Mouse (Mus musculus): Measurements from ENCODE around the gene Thada.

Gene Thada

GRCm38 (mm10) chr17:84149566-84149965 is 316.4 kb downstream of the Thada start:
- in situ Hi-C loops (cut with MboI, MseI): no loop called here

DNA sequence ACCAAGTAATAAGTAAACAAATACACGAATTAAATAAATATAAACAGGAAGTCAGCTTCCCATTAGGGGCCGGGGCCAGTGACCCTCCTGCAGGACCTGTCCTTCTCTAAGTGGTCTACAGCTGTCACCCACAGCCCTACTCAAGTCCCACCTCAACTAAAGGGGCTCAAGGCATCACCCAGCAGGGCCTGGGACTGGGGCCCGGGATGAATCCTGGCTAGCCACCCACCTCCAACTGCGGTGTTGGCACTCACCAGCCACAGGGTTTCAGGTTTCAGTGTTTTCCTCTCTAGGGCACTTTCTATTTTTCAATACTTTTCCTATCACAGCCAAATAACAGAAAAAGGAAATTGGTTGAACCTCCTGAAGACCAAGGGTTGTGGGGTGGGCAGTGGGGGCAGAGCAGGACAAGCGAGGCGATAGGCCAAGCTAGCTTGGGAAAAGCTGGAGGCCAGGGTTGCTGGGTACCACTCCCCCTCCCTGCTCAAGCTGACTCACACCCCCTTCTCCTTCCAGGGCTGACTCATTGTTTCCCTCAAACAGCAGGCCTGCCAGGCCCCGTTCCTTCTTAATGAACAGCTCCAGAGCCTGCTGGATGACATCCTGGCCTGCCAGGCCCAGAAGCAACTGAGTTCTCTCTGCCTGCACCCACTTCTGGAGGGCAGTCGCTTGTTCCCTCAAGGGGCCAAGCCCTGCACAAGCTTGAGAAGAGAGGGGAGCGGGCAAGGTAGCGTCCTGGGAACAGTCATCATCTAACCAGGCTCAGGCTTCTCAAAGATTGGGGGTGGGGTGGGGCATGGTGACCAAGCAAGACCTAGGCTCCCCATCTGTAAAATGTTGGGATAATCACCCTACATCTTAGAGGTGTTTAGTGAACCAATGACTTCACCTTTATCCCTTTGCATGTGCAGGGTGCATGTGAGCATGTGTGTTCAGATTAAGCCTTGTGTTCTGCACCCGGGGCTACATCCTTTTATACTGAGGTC is 317.2 kb downstream of the Thada start:
- in situ Hi-C loops (cut with MboI, MseI): no loop called here

GRCm38 (mm10) chr17:84147183-84148108 is 318.6 kb downstream of the Thada start:
- in situ Hi-C loops (cut with MboI, MseI): no loop called here

- in situ Hi-C loops (cut with MboI, MseI): no loop called here
Measured at GRCm38 (mm10) chr17:84146458-84147182, 319.4 kb downstream of the Thada start.

- in situ Hi-C loops (cut with MboI, MseI): no loop called here
Measured at GRCm38 (mm10) chr17:84145826-84146287, 320.1 kb downstream of the Thada start.

DNA sequence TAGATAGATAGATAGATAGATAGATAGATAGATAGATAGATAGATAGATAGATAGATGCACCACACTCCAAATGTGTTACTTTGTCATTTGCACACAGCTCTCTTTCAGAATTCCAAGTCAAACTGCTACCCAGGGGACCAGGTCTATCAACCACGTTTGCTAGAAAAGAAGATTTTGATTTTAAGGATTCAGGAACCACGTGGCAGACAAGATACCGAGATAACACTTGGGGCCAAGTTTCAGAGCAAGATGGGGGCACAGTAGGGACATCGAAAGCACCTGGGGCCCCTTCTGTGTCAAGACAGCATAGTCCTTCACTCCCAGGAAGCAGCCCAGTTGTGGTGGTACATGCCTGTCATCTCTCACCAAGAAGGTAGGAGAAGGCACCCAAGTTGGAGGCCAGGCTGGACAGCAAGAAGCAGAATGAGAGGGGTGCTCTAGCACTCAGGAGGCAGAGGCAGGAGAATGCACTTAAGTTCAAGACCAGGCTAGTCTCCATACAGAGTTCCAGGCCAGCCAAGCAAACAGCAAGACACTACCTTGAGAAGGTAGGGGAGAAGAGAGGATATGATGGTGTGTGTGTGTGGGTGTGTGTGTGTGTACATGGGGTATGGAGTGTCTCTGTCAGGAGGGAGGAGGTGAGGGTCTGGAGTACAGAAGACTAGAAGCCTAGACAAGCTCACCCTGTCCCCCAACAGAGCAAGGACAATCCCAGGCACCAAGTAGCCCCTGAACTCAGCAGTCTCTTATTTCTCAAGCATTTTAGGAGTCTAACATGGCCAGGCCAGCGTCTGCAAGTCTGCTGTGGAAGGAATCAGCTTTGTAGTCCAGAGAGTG is 321.0 kb downstream of the Thada start:
- in situ Hi-C loops (cut with MboI, MseI): no loop called here

DNA sequence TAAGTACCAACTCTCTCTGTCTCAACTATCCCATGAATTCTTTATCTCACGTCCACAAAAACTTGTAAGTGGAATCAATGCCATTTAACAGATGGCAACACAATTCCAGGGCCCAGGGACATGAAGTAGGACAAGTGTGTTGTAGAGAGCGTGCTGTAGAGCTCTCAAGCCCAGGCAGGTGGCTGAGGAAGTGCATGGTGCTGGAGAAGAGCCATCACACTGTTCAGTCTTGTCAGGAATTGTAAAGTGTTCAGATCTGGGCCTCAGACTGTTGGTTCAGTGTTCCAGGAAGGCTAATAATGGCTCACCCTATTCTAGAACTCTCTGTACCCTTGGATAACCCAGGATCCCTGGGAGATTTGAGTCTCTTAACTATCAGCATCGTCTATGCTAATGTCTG is 321.9 kb downstream of the Thada start:
- in situ Hi-C loops (cut with MboI, MseI): no loop called here

DNA sequence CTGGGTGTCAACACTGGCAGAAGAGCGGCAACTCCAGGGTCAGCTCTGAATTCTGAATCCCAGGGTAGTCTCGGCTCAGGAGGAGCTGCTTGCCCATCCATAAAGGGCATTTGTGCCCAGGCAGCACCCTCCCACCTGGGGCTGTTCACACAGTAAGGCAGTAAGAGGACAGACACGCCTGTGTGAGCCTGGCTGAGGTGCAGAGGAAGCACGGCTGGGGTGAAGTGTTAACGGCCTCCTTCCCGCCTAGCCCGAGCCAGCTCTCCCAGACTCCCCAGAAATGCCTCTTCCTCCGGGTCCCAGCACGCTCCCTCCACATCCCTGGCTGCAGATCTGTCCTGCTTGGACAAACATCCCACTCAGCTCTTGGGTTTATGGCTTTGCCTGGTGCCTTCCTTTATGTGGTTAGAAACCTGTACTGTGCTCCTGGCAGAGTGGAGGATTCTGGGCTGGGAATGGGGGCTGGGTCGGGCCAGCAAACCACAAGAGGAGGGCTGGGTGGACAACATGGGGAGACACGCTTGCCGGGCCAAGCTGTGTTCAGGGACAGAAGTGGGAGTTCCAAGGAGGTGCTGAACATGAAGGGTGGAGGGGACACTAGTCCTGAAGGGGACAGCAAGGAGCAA is 322.7 kb downstream of the Thada start:
- in situ Hi-C loops (cut with MboI, MseI): no loop called here

DNA sequence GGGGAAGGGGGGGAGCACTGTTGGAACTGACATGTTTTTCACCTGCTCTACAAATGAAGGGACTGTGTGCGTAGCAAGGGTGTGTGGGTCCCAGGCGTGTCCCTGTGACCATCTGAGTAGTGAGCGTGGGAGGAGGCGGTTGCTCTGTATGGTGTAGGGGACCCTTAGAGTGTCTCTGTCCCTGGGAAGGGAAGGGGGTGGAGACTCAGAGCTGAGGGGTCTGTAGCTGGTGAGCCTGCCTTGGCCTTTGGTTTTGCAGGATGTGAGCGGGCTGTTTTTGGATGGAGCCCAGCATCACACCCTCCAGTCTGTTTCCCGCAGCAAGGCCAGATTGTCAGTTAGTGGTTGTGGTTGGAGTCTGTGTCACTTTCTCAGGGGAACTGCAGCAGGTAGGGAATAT is 324.3 kb downstream of the Thada start:
- in situ Hi-C loops (cut with MboI, MseI): no loop called here

- in situ Hi-C loops (cut with MboI, MseI): no loop called here
Measured at GRCm38 (mm10) chr17:84140822-84141507, 325.0 kb downstream of the Thada start.

All from regulatory T cell (primary cell).